In genomic region chr1:97038982-97039381, GRCm38 (mm10) we compare ENCODE assay signal across 11 mouse cellular contexts.
"Had no signal": no experiment of that assay in that cellular context is flagged by ENCODE, and none has a peak within 500 bp of the region (broad histone marks: within the 10 kb centered on the region; RNA-seq: fewer than 3 reads in every experiment).

No protein-coding gene starts in this region.

- H3K27ac ChIP-seq: neural tube, embryonic 15.5 days; stomach, embryonic 15.5 days; stomach, postnatal 0 days had no signal

- H3K9ac ChIP-seq: neural tube, embryonic 15.5 days; stomach, embryonic 15.5 days had no signal

- H3K36me3 ChIP-seq: neural tube, embryonic 15.5 days; stomach, embryonic 15.5 days had no signal

- H3K9me3 ChIP-seq: neural tube, embryonic 15.5 days; stomach, embryonic 15.5 days had no signal

- H3K4me2 ChIP-seq: neural tube, embryonic 15.5 days; stomach, embryonic 15.5 days had no signal

- DNase-seq: right cerebral cortex, postnatal 25 days; right cerebral cortex, postnatal 4 days; spleen, adult 18-20 months; thymus, adult 18-20 months; thymus, adult 2 months; thymus, postnatal 25 days; thymus, postnatal 36 days; thymus, postnatal 4 days had no signal

- H3K27me3 ChIP-seq: neural tube, embryonic 15.5 days; stomach, embryonic 15.5 days had no signal

- H3K4me1 ChIP-seq: neural tube, embryonic 15.5 days; stomach, embryonic 15.5 days had no signal

- H3K4me3 ChIP-seq: neural tube, embryonic 15.5 days; stomach, embryonic 15.5 days had no signal
